Mouse (Mus musculus): ENCODE data around the gene Parp16.
"Not testable (repeated sequence)": the region's sequence is repeated elsewhere in the genome, so short reads cannot be mapped to it uniquely, and the experiment has no call there.

The Parp16 gene

GRCm38 (mm10) chr9:65214425-65214777 is 19.2 kb downstream of the Parp16 start:
- peak; percentile 58 to 75 for DNase-seq

GRCm38 (mm10) chr9:65214778-65215493 is 19.8 kb downstream of the Parp16 start:
- DNase-seq: peak; percentile 90 to 92

GRCm38 (mm10) chr9:65215494-65216126 is 20.5 kb downstream of the Parp16 start:
- peak; percentile 22 to 36 for DNase-seq

GRCm38 (mm10) chr9:65216972-65217371 is 21.8 kb downstream of the Parp16 start:
- no peak for DNase-seq

- no peak for DNase-seq
Measured at GRCm38 (mm10) chr9:65217661-65218060, 22.5 kb downstream of the Parp16 start.

- no peak for DNase-seq
Measured at GRCm38 (mm10) chr9:65218916-65219315, 23.8 kb downstream of the Parp16 start.

- DNase-seq: not testable (repeated sequence)
Measured at GRCm38 (mm10) chr9:65220398-65220797, 25.2 kb downstream of the Parp16 start.

GRCm38 (mm10) chr9:65223927-65224326 is 28.8 kb downstream of the Parp16 start:
- no peak for DNase-seq

- DNase-seq: peak in 1 of 2 experiments; percentile 42
Measured at GRCm38 (mm10) chr9:65225795-65226194, 30.6 kb downstream of the Parp16 start.

- no peak for DNase-seq
Measured at GRCm38 (mm10) chr9:65230250-65230649, 35.1 kb downstream of the Parp16 start.

- no peak for DNase-seq
Measured at GRCm38 (mm10) chr9:65231284-65231683, 36.1 kb downstream of the Parp16 start.

- DNase-seq: no peak
Measured at GRCm38 (mm10) chr9:65233243-65233985, 38.3 kb downstream of the Parp16 start.

- DNase-seq: no peak
Measured at GRCm38 (mm10) chr9:65234734-65235133, 39.6 kb downstream of the Parp16 start.

GRCm38 (mm10) chr9:65235601-65236000 is 40.4 kb downstream of the Parp16 start:
- no peak for DNase-seq

GRCm38 (mm10) chr9:65237616-65238015 is 42.5 kb downstream of the Parp16 start:
- peak; percentile 13 to 28 for DNase-seq

- DNase-seq: peak; percentile 34 to 50
Measured at GRCm38 (mm10) chr9:65238191-65238760, 43.1 kb downstream of the Parp16 start.

- no peak for DNase-seq
Measured at GRCm38 (mm10) chr9:65239176-65239575, 44.0 kb downstream of the Parp16 start.

GRCm38 (mm10) chr9:65239731-65240130 is 44.6 kb downstream of the Parp16 start:
- no peak for DNase-seq

GRCm38 (mm10) chr9:65240587-65240986 is 45.4 kb downstream of the Parp16 start:
- DNase-seq: no peak

GRCm38 (mm10) chr9:65241973-65242372 is 46.8 kb downstream of the Parp16 start:
- DNase-seq: no peak

- no peak for DNase-seq
Measured at GRCm38 (mm10) chr9:65243249-65243648, 48.1 kb downstream of the Parp16 start.

GRCm38 (mm10) chr9:65244036-65244806 is 49.1 kb downstream of the Parp16 start:
- no peak for DNase-seq

Data from lung, adult 18-20 months (tissue).